Mouse (Mus musculus) intestine, embryonic 16.5 days (tissue): ENCODE data around the gene Chrdl2. TPM values are rescaled to one million over a fixed set of nuclear protein-coding genes. Genes with fewer than 3 reads are reported as not detected.

Experiments
- ATAC-seq: fragments of 200-750 bp; cut with Nextera tagmentation; 2 replicates; pipeline ENCODE4 v1.8.0; 2017; ENCODE audit warnings: moderate TSS enrichment, moderate library complexity
- H3K27ac ChIP-seq: fragments of 300-500 bp; sonication (generic); 2 replicates; pipeline ENCODE4 v1.5.1; 2014; ENCODE audit warnings: mild to moderate bottlenecking, low read length
- H3K27me3 ChIP-seq: fragments of 300-500 bp; sonication (generic); replicated peaks from 2 replicates; pipeline ENCODE4 v1.6.1; 2014; ENCODE audit warnings: low read length, control low read depth, mixed read lengths; ENCODE audit not compliant: control insufficient read depth, insufficient read depth
- H3K36me3 ChIP-seq: fragments of 300-500 bp; sonication (generic); 2 replicates; pipeline ENCODE4 v1.6.1; 2014; ENCODE audit warnings: low read length, control low read depth; ENCODE audit not compliant: control insufficient read depth, insufficient read depth
- H3K4me1 ChIP-seq: fragments of 300-500 bp; sonication (generic); 2 replicates; pipeline ENCODE4 v1.6.1; 2014; ENCODE audit warnings: low read length, control low read depth, mixed read lengths; ENCODE audit not compliant: control insufficient read depth, insufficient read depth
- H3K4me2 ChIP-seq: fragments of 300-500 bp; sonication (generic); 2 replicates; pipeline ENCODE4 v1.6.1; 2014; ENCODE audit warnings: low read depth, low read length, control low read depth
- H3K4me3 ChIP-seq: fragments of 300-500 bp; sonication (generic); 2 replicates; pipeline ENCODE4 v1.5.1; 2014; ENCODE audit warnings: mild to moderate bottlenecking, low read length
- H3K9ac ChIP-seq: fragments of 300-500 bp; sonication (generic); 2 replicates; pipeline ENCODE4 v1.6.1; 2014; ENCODE audit warnings: low read depth, low read length
- H3K9me3 ChIP-seq: fragments of 300-500 bp; sonication (generic); 2 replicates; pipeline ENCODE4 v1.6.1; 2016; ENCODE audit warnings: low read length, control low read depth; ENCODE audit not compliant: control insufficient read depth
- WGBS: fragments of 180-500 bp; shearing (Covaris S2); extraction: QIAGEN DNeasy Blood & Tissue Kit; methylation state at CpG from one replicate; pipeline ENCODE4 v1.1.7; 2014; 5-methylcytosine and 5-hydroxymethylcytosine counted together
- polyA plus RNA-seq: library from polyadenylated mRNA; unstranded; fragments of >200 nt; fragmentation: Nextera tagmentation; extraction: Ambion mirVana; gene quantifications from 2 replicates; pipeline ENCODE4 v1.2.1, GENCODE M21; 2015

Chrdl2 gene
- polyA plus RNA-seq, 1 experiment from 2014 or later, result 0.61 TPM

DNA sequence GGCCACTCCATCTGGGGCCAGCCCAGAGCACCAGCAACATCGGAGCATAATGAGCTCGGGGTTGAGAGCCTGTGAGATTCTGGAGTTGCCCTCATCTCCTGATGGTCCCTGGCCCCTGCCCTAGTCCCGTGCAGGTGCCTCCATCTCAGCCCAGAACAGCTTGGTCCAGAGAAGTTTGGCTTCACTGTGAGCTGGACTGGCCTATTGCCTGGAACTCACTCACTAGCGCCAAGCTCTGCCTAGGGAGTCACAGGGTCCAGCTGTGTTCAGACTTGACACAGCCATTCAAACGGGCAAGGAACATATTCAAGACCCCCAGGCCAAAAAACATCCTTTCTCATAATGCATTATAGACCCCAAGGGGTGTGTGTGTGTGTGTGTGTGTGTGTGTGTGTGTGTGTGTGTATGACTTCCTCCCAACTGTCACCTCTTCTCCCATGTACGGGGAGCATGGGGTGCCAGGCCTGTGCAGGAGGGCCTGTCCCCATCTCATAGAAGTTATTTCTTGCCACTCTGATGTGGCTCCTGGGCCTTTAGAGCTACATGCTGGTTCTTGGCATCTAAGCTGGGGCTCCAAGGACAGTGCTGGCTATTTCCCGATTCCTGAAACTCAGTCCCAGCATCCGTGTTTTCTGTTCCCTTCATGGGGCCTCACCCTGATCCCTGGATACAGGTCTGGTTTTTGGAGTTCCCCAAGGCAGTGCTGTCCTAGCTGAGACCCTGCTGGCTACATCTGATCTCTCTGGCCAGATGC, 25.2 kb downstream of the Chrdl2 start:
- Histone ChIP-seq H3K27ac (no peak overlapping the region), H3K4me3 (no peak overlapping the region), H3K36me3 (no peaks in the 10 kb centered on the region), H3K9ac (no peak overlapping the region), H3K27me3 (no peaks in the 10 kb centered on the region), H3K9me3 (no peaks in the 10 kb centered on the region), H3K4me2 (no peak overlapping the region), H3K4me1 (no peaks in the 10 kb centered on the region)
- WGBS, result 83% methylated on average over 8 of the region's 8 CpGs
- no peak for ATAC-seq

- H3K4me3 ChIP-seq, result no peak overlapping the region
- H3K36me3 ChIP-seq, result no peaks in the 10 kb centered on the region
- no peaks in the 10 kb centered on the region for H3K27me3 ChIP-seq
- WGBS, result 49% methylated on average over 5 of the region's 5 CpGs
- no peak overlapping the region for H3K4me2 ChIP-seq
- ATAC-seq, result no peak
- peaks cover 3% of the 10 kb centered on the region; the same call in 1 of the 2 replicates for H3K9me3 ChIP-seq
- no peak overlapping the region for H3K27ac ChIP-seq
- H3K9ac ChIP-seq, result no peak overlapping the region
- no peaks in the 10 kb centered on the region for H3K4me1 ChIP-seq
These were observed 27.7 kb downstream of the Chrdl2 start for GRCm38 (mm10) chr7:100033672-100034071.

DNA sequence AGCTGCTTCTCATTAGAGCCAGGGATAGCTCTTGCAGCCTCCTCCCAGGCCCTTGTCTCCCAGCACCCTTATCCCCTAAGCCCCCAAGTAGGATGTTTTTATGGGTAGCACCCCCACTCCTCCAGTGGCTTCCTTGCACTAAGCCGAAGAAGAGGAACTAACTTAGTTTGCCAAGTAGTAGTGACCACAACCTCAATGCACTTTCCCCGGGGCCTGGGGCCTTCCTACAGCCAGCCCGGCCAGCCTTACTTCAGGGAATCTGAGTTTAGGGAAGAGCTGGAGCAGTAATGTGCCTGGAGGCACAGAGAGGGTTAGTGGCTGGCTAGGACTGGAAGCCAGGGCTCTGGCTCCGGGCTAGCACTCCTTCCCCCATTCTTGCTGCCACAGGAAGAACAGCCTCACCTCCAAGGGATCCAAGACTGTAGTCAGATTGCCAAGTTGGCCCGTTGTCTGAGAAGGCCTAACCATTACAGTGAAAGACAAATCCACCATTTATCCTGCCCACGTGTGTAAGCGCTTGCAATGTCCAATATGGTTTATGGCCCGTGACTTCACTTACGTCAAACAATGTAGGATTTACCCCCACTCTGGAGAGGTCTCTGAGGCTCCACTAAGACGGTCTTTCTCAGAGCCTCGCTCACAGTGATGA, 29.0 kb downstream of the Chrdl2 start:
- Histone ChIP-seq H3K27ac (no peak overlapping the region), H3K36me3 (no peaks in the 10 kb centered on the region), H3K9ac (no peak overlapping the region), H3K4me1 (no peaks in the 10 kb centered on the region), H3K9me3 (peaks cover 3% of the 10 kb centered on the region; the same call in 1 of the 2 replicates), H3K4me3 (no peak overlapping the region), H3K4me2 (no peak overlapping the region), H3K27me3 (no peaks in the 10 kb centered on the region)
- ATAC-seq, result no peak
- WGBS, result 77% methylated on average over 11 of the region's 11 CpGs

DNA sequence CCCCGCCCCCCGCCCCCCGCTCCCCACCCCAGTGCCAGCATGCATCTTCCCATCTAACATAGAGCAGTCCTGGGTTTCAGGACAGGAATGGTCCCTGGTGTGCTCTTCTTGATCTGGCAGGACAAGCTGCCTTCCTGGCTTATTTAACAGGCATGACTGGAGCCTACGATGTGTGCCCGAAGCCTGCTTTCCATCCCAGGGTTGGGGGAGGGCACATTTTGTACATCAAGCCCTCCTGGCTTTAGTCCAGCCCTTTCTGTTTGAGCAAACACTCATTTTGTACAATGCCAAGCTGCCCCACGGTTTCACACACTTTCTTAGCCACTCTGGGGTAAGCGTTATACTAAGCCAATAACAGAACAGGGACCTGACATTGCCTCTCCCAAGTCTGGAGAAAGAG, 30.1 kb downstream of the Chrdl2 start:
- no peaks in the 10 kb centered on the region for H3K27me3 ChIP-seq
- no peak overlapping the region for H3K9ac ChIP-seq
- no peak overlapping the region for H3K4me2 ChIP-seq
- H3K4me3 ChIP-seq, result no peak overlapping the region
- H3K9me3 ChIP-seq, result peaks cover 3% of the 10 kb centered on the region; the same call in 1 of the 2 replicates
- no peak overlapping the region for H3K27ac ChIP-seq
- ATAC-seq, result no peak
- WGBS, result 73% methylated on average over 7 of the region's 7 CpGs
- no peaks in the 10 kb centered on the region for H3K4me1 ChIP-seq
- H3K36me3 ChIP-seq, result no peaks in the 10 kb centered on the region

GRCm38 (mm10) chr7:100036495-100036894, 30.5 kb downstream of the Chrdl2 start:
- WGBS, result 70% methylated on average over 3 of the region's 3 CpGs
- Histone ChIP-seq H3K9me3 (peaks cover 3% of the 10 kb centered on the region; the same call in 1 of the 2 replicates), H3K9ac (no peak overlapping the region), H3K4me3 (no peak overlapping the region), H3K36me3 (no peaks in the 10 kb centered on the region), H3K27me3 (no peaks in the 10 kb centered on the region), H3K27ac (no peak overlapping the region), H3K4me1 (no peaks in the 10 kb centered on the region), H3K4me2 (no peak overlapping the region)
- ATAC-seq, result no peak

DNA sequence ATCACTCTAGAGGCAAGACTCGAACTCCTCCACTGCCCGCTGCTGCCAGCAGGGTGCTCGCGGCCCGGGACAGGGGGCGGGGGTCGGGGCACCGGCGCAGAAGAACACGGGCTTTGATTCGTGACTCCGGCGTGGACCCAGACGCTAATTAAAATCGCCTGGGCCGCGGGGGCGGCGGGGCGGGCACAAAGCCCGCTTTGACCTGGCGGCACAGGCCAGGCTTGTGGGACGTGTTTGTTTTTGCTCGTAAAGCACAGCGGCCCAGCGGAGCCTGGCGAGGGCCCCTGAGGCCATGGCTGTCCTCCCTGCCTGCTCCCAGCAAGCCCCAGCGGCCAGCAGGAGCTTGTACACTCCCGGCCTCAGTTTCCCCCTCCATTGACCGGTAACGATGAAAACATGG, 36.1 kb downstream of the Chrdl2 start:
- WGBS, result 19% methylated on average over 31 of the region's 31 CpGs
- ATAC-seq, result no peak

DNA sequence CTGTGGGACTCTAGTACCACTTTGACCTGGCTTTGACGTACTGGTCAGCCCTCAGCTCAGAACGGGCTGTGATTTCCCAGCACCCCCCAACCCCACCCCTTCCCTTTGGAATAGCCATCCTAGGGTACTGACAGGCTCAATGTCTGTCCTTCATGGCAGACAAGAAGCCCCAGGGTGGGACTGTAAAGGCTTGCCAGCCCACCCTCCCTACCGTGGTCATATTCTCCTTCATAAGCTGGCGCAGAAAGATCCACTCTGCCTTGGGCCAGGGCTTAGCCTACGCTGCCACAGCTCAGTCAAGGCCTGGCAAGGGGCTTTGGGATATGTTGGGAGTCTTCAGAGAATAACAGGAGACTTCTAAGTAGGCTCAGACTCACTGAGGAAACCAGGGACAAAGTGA, 37.1 kb downstream of the Chrdl2 start:
- WGBS, result 86% methylated on average over 5 of the region's 5 CpGs
- Histone ChIP-seq H3K9me3 (peaks cover 3% of the 10 kb centered on the region; the same call in 1 of the 2 replicates), H3K36me3 (no peaks in the 10 kb centered on the region), H3K4me3 (no peak overlapping the region), H3K4me1 (no peaks in the 10 kb centered on the region), H3K27ac (no peak overlapping the region), H3K27me3 (no peaks in the 10 kb centered on the region; the same call in 1 of the 2 replicates), H3K9ac (no peak overlapping the region), H3K4me2 (no peak overlapping the region)
- no peak for ATAC-seq

More for the DNA sequence above, 36.1 kb downstream of the Chrdl2 start:
- 0 out of 2 replicates have a peak overlapping the region, but pooled peaks have one; percentile 16 for H3K9ac ChIP-seq
- no peak overlapping the region for H3K4me3 ChIP-seq
- no peaks in the 10 kb centered on the region for H3K4me1 ChIP-seq
- H3K27me3 ChIP-seq, result no peaks in the 10 kb centered on the region; the same call in 1 of the 2 replicates
- no peak overlapping the region for H3K27ac ChIP-seq
- H3K36me3 ChIP-seq, result no peaks in the 10 kb centered on the region
- H3K9me3 ChIP-seq, result peaks cover 3% of the 10 kb centered on the region; the same call in 1 of the 2 replicates
- 0 out of 2 replicates have a peak overlapping the region, but pooled peaks have one; percentile 30 for H3K4me2 ChIP-seq

DNA sequence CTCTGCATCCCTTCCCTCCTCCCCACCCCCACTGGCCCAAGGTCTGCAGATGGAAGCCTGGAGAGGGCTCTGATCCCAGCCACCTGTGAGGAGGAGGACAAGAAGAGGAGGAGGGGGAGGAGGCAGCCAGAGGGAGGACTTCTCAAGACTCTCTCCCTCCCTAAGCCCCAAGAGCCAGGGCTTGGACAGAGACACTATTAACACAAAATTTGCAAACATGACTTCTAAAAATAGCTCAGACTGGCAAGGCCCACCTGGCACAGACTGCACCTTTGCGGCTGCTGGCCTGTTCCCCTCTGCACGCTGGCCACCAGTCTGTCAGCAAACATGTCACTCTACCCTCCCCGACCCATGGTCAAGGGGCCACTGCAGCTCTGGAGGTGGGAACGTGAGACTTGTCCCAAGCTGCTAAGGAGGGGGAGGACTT, 37.6 kb downstream of the Chrdl2 start:
- Histone ChIP-seq H3K27ac (no peak overlapping the region), H3K9ac (no peak overlapping the region), H3K27me3 (no peaks in the 10 kb centered on the region; the same call in 1 of the 2 replicates), H3K4me3 (no peak overlapping the region), H3K9me3 (0 out of 2 replicates have a peak, but pooled peaks cover under 1% of the 10 kb centered on the region), H3K4me2 (no peak overlapping the region), H3K4me1 (no peaks in the 10 kb centered on the region), H3K36me3 (no peaks in the 10 kb centered on the region)
- WGBS, result 31% methylated on average over 4 of the region's 4 CpGs
- ATAC-seq, result no peak

DNA sequence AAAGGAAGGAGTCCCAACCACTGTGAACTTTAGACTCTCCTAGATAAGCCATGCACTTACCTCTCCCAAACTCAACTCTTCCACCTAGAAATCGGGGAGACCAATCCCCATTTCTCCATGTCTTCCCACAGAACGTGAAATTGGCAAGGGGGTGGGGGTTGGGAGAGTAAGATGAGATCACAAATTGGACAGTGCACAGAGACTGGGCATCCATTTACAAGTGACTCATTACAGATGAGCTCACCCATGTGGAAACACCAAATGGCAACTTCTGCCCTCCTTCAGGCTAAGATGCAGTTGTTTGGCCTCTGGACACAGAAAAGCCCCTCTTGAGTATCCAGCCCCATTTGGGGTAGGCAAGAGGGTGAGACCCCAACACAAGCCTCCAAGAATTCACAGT, 40.5 kb downstream of the Chrdl2 start:
- Histone ChIP-seq H3K4me3 (no peak overlapping the region), H3K27me3 (no peaks in the 10 kb centered on the region; the same call in 1 of the 2 replicates), H3K27ac (no peak overlapping the region), H3K36me3 (no peaks in the 10 kb centered on the region), H3K4me1 (no peaks in the 10 kb centered on the region), H3K9ac (no peak overlapping the region), H3K9me3 (no peaks in the 10 kb centered on the region), H3K4me2 (no peak overlapping the region)
- no peak for ATAC-seq
- 76% methylated on average over 2 of the region's 2 CpGs for WGBS
